Mouse (Mus musculus): Measurements from ENCODE around the gene Prkg1. TPM values are rescaled to one million over a fixed set of nuclear protein-coding genes. Genes with fewer than 3 reads are reported as not detected.

The Prkg1 gene
- total RNA-seq, 1 experiment = 1.5 TPM

- no peak overlapping the region for H3K27ac ChIP-seq (ENCODE audit: insufficient read depth, low read depth, low read length, poor library complexity, severe bottlenecking)
- no peak for DNase-seq (ENCODE audit: low read depth, low spot score)
- in situ Hi-C loops (cut with MboI; ENCODE audit: low sequenced_read_pairs in 2 of 2, unreplicated experiment in 2 of 2) = no loop called here
- H3K4me1 ChIP-seq (ENCODE audit: control insufficient read depth in 2 of 2, insufficient read depth in 2 of 2, low read length in 2 of 2, poor library complexity in 1 of 2) = no peaks in the 10 kb centered on the region
- H3K9me3 ChIP-seq (ENCODE audit: control insufficient read depth, insufficient read depth, low read depth, low read length) = no peaks in the 10 kb centered on the region
- H3K4me3 ChIP-seq (ENCODE audit: insufficient read depth in 1 of 2, low read depth in 1 of 2, low read length in 2 of 2, poor library complexity in 1 of 2, severe bottlenecking in 1 of 2) = no peak overlapping the region
- TF ChIP-seq CHD2 (IDR thresholded peaks at IDR 0.05; ENCODE audit: low read depth, low read length) (no peak), HCFC1 (IDR thresholded peaks at IDR 0.05; ENCODE audit: borderline replicate concordance, insufficient read depth, low read length) (no peak), ZC3H11A (IDR thresholded peaks at IDR 0.05; ENCODE audit: borderline replicate concordance, low read depth, low read length) (no peak), ZNF384 (IDR thresholded peaks at IDR 0.05; ENCODE audit: low read depth, low read length) (no peak), MAFK (IDR thresholded peaks at IDR 0.05; ENCODE audit: insufficient read depth, low read depth, low read length) (no peak)
- no peaks in the 10 kb centered on the region for H3K36me3 ChIP-seq (ENCODE audit: control insufficient read depth, insufficient read depth, low read length, poor library complexity, severe bottlenecking)
- H3K9ac ChIP-seq (ENCODE audit: insufficient read depth, low read depth, low read length, poor library complexity, severe bottlenecking) = no peak overlapping the region
Observed at GRCm38 (mm10) chr19:31698916-31699315, 65.9 kb downstream of the Prkg1 start.

- TF ChIP-seq ZNF384 (IDR thresholded peaks at IDR 0.05; ENCODE audit: low read depth, low read length) (no peak), HCFC1 (IDR thresholded peaks at IDR 0.05; ENCODE audit: borderline replicate concordance, insufficient read depth, low read length) (no peak), ZC3H11A (IDR thresholded peaks at IDR 0.05; ENCODE audit: borderline replicate concordance, low read depth, low read length) (no peak), CHD2 (IDR thresholded peaks at IDR 0.05; ENCODE audit: low read depth, low read length) (no peak), MAFK (IDR thresholded peaks at IDR 0.05; ENCODE audit: insufficient read depth, low read depth, low read length) (no peak)
- no peak for DNase-seq (ENCODE audit: low read depth, low spot score)
- Histone ChIP-seq H3K9me3 (ENCODE audit: control insufficient read depth, insufficient read depth, low read depth, low read length) (no peaks in the 10 kb centered on the region), H3K9ac (ENCODE audit: insufficient read depth, low read depth, low read length, poor library complexity, severe bottlenecking) (no peak overlapping the region), H3K27ac (ENCODE audit: insufficient read depth, low read depth, low read length, poor library complexity, severe bottlenecking) (no peak overlapping the region), H3K4me1 (ENCODE audit: control insufficient read depth in 2 of 2, insufficient read depth in 2 of 2, low read length in 2 of 2, poor library complexity in 1 of 2) (no peaks in the 10 kb centered on the region), H3K4me3 (ENCODE audit: insufficient read depth in 1 of 2, low read depth in 1 of 2, low read length in 2 of 2, poor library complexity in 1 of 2, severe bottlenecking in 1 of 2) (no peak overlapping the region), H3K36me3 (ENCODE audit: control insufficient read depth, insufficient read depth, low read length, poor library complexity, severe bottlenecking) (no peaks in the 10 kb centered on the region)
- in situ Hi-C loops (cut with MboI; ENCODE audit: low sequenced_read_pairs in 2 of 2, unreplicated experiment in 2 of 2) = no loop called here
Observed at GRCm38 (mm10) chr19:31680821-31681220, 84.0 kb downstream of the Prkg1 start.

- Histone ChIP-seq H3K9me3 (ENCODE audit: control insufficient read depth, insufficient read depth, low read depth, low read length) (no peaks in the 10 kb centered on the region), H3K4me3 (ENCODE audit: insufficient read depth in 1 of 2, low read depth in 1 of 2, low read length in 2 of 2, poor library complexity in 1 of 2, severe bottlenecking in 1 of 2) (no peak overlapping the region), H3K27ac (ENCODE audit: insufficient read depth, low read depth, low read length, poor library complexity, severe bottlenecking) (no peak overlapping the region), H3K4me1 (ENCODE audit: control insufficient read depth in 2 of 2, insufficient read depth in 2 of 2, low read length in 2 of 2, poor library complexity in 1 of 2) (no peaks in the 10 kb centered on the region), H3K9ac (ENCODE audit: insufficient read depth, low read depth, low read length, poor library complexity, severe bottlenecking) (no peak overlapping the region), H3K36me3 (ENCODE audit: control insufficient read depth, insufficient read depth, low read length, poor library complexity, severe bottlenecking) (no peaks in the 10 kb centered on the region)
- no peak for TF ChIP-seq ZNF384 (IDR thresholded peaks at IDR 0.05; ENCODE audit: low read depth, low read length)
- TF ChIP-seq CHD2 (IDR thresholded peaks at IDR 0.05; ENCODE audit: low read depth, low read length) = no peak
- no peak for TF ChIP-seq HCFC1 (IDR thresholded peaks at IDR 0.05; ENCODE audit: borderline replicate concordance, insufficient read depth, low read length)
- no peak for TF ChIP-seq MAFK (IDR thresholded peaks at IDR 0.05; ENCODE audit: insufficient read depth, low read depth, low read length)
- no peak for TF ChIP-seq ZC3H11A (IDR thresholded peaks at IDR 0.05; ENCODE audit: borderline replicate concordance, low read depth, low read length)
- in situ Hi-C loops (cut with MboI; ENCODE audit: low sequenced_read_pairs in 2 of 2, unreplicated experiment in 2 of 2) = no loop called here
- DNase-seq (ENCODE audit: low read depth, low spot score) = peak; percentile 1
Observed at GRCm38 (mm10) chr19:31678324-31678723, 86.5 kb downstream of the Prkg1 start.

- Histone ChIP-seq H3K9ac (ENCODE audit: insufficient read depth, low read depth, low read length, poor library complexity, severe bottlenecking) (no peak overlapping the region), H3K27ac (ENCODE audit: insufficient read depth, low read depth, low read length, poor library complexity, severe bottlenecking) (no peak overlapping the region), H3K36me3 (ENCODE audit: control insufficient read depth, insufficient read depth, low read length, poor library complexity, severe bottlenecking) (no peaks in the 10 kb centered on the region), H3K4me3 (ENCODE audit: insufficient read depth in 1 of 2, low read depth in 1 of 2, low read length in 2 of 2, poor library complexity in 1 of 2, severe bottlenecking in 1 of 2) (no peak overlapping the region), H3K4me1 (ENCODE audit: control insufficient read depth in 2 of 2, insufficient read depth in 2 of 2, low read length in 2 of 2, poor library complexity in 1 of 2) (no peaks in the 10 kb centered on the region), H3K9me3 (ENCODE audit: control insufficient read depth, insufficient read depth, low read depth, low read length) (no peaks in the 10 kb centered on the region)
- DNase-seq (ENCODE audit: low read depth, low spot score) = no peak
- in situ Hi-C loops (cut with MboI; ENCODE audit: low sequenced_read_pairs in 2 of 2, unreplicated experiment in 2 of 2) = no loop called here
- no peak for TF ChIP-seq ZC3H11A (IDR thresholded peaks at IDR 0.05; ENCODE audit: borderline replicate concordance, low read depth, low read length)
- no peak for TF ChIP-seq HCFC1 (IDR thresholded peaks at IDR 0.05; ENCODE audit: borderline replicate concordance, insufficient read depth, low read length)
- TF ChIP-seq CHD2 (IDR thresholded peaks at IDR 0.05; ENCODE audit: low read depth, low read length) = no peak
- no peak for TF ChIP-seq ZNF384 (IDR thresholded peaks at IDR 0.05; ENCODE audit: low read depth, low read length)
Observed at GRCm38 (mm10) chr19:31671726-31672125, 93.1 kb downstream of the Prkg1 start.

GRCm38 (mm10) chr19:31665007-31665406 lies 99.8 kb downstream of the Prkg1 start:
- H3K9ac ChIP-seq (ENCODE audit: insufficient read depth, low read depth, low read length, poor library complexity, severe bottlenecking) = no peak overlapping the region
- TF ChIP-seq MAFK (IDR thresholded peaks at IDR 0.05; ENCODE audit: insufficient read depth, low read depth, low read length) = no peak
- no peak for TF ChIP-seq HCFC1 (IDR thresholded peaks at IDR 0.05; ENCODE audit: borderline replicate concordance, insufficient read depth, low read length)
- H3K27ac ChIP-seq (ENCODE audit: insufficient read depth, low read depth, low read length, poor library complexity, severe bottlenecking) = no peak overlapping the region
- H3K4me3 ChIP-seq (ENCODE audit: insufficient read depth in 1 of 2, low read depth in 1 of 2, low read length in 2 of 2, poor library complexity in 1 of 2, severe bottlenecking in 1 of 2) = peak overlapping the region; percentile 66 to 75; a peak in 3 of 4 replicates
- no peaks in the 10 kb centered on the region for H3K4me1 ChIP-seq (ENCODE audit: control insufficient read depth in 2 of 2, insufficient read depth in 2 of 2, low read length in 2 of 2, poor library complexity in 1 of 2)
- in situ Hi-C loops (cut with MboI; ENCODE audit: low sequenced_read_pairs in 2 of 2, unreplicated experiment in 2 of 2) = no loop called here
- peak; percentile 22 for DNase-seq (ENCODE audit: low read depth, low spot score)
- no peaks in the 10 kb centered on the region for H3K9me3 ChIP-seq (ENCODE audit: control insufficient read depth, insufficient read depth, low read depth, low read length)
- no peaks in the 10 kb centered on the region for H3K36me3 ChIP-seq (ENCODE audit: control insufficient read depth, insufficient read depth, low read length, poor library complexity, severe bottlenecking)

Measured in ES-E14 (cell line).